Mouse (Mus musculus) heart, embryonic 14.5 days (tissue): ENCODE data around the gene Ctnnbl1. TPM values are rescaled to one million over a fixed set of nuclear protein-coding genes. Genes with fewer than 3 reads are reported as not detected.

Experiments
- ATAC-seq: fragments of 200-750 bp; cut with Nextera tagmentation; 2 replicates; pipeline ENCODE4 v1.8.0; 2017; ENCODE audit warnings: low read depth, moderate TSS enrichment; ENCODE audit not compliant: insufficient number of reproducible peaks, insufficient read depth, low FRiP score
- H3K27ac ChIP-seq, 2 experiments: fragments of 200-500 bp in 1 of 2; fragments of 300-500 bp in 1 of 2; sonication (generic) in 1 of 2; replicated peaks in 1 of 2; 2 replicates each; pipeline ENCODE4 v1.5.1; 2012 to 2014; ENCODE audit warnings: low read depth in 2 of 2, low read length in 2 of 2, control low read depth in 1 of 2, mild to moderate bottlenecking in 1 of 2, mixed read lengths in 1 of 2; ENCODE audit not compliant: control insufficient read depth in 1 of 2, insufficient read depth in 1 of 2
- H3K27me3 ChIP-seq: fragments of 300-500 bp; sonication (generic); 2 replicates; pipeline ENCODE4 v1.6.1; 2014; ENCODE audit warnings: mild to moderate bottlenecking, low read length, control low read depth; ENCODE audit not compliant: control insufficient read depth, insufficient read depth
- H3K36me3 ChIP-seq: fragments of 300-500 bp; sonication (generic); 2 replicates; pipeline ENCODE4 v1.6.1; 2014; ENCODE audit warnings: mild to moderate bottlenecking, control low read depth, low read length, mixed read lengths; ENCODE audit not compliant: control insufficient read depth, insufficient read depth
- H3K4me1 ChIP-seq, 2 experiments: fragments of 200-500 bp in 1 of 2; fragments of 300-500 bp in 1 of 2; sonication (generic) in 1 of 2; 2 replicates each; pipeline ENCODE4 v1.6.1; 2012 to 2014; ENCODE audit warnings: low read length in 2 of 2, control low read depth in 1 of 2, mixed read lengths in 1 of 2; ENCODE audit not compliant: control insufficient read depth in 2 of 2, insufficient read depth in 2 of 2
- H3K4me2 ChIP-seq: fragments of 300-500 bp; sonication (generic); 2 replicates; pipeline ENCODE4 v1.6.1; 2014; ENCODE audit warnings: mild to moderate bottlenecking, low read length
- H3K4me3 ChIP-seq, 2 experiments: fragments of 200-500 bp in 1 of 2; fragments of 300-500 bp in 1 of 2; sonication (generic) in 1 of 2; 2 replicates each; pipeline ENCODE4 v1.5.1; 2012 to 2014; ENCODE audit warnings: low read length in 2 of 2, mild to moderate bottlenecking in 2 of 2, control low read depth in 1 of 2, low read depth in 1 of 2, moderate library complexity in 1 of 2; ENCODE audit not compliant: control insufficient read depth in 1 of 2, insufficient read depth in 1 of 2
- H3K9ac ChIP-seq: fragments of 300-500 bp; sonication (generic); 2 replicates; pipeline ENCODE4 v1.6.1; 2014; ENCODE audit warnings: mild to moderate bottlenecking, low read length
- H3K9me3 ChIP-seq: fragments of 300-500 bp; sonication (generic); 2 replicates; pipeline ENCODE4 v1.6.1; 2016; ENCODE audit warnings: low read length, control low read depth; ENCODE audit not compliant: control insufficient read depth
- WGBS: fragments of 180-500 bp; shearing (Covaris S2); extraction: QIAGEN DNeasy Blood & Tissue Kit; methylation state at CpG from one replicate; pipeline ENCODE4 v1.1.7; 2014; 5-methylcytosine and 5-hydroxymethylcytosine counted together
- polyA plus RNA-seq: library from polyadenylated mRNA; unstranded; fragments of >200 nt; fragmentation: Nextera tagmentation; extraction: Ambion mirVana; gene quantifications from 2 replicates; pipeline ENCODE4 v1.2.1, GENCODE M21; 2014

The Ctnnbl1 gene
- polyA plus RNA-seq, 1 experiment from 2014 or later = 29.7 TPM

GRCm38 (mm10) chr2:157724574-157724914, 12.7 kb upstream of the Ctnnbl1 start:
- Histone ChIP-seq H3K9me3 (no peaks in the 10 kb centered on the region), H3K36me3 (no peaks in the 10 kb centered on the region), H3K4me2 (no peak overlapping the region), H3K27me3 (no peaks in the 10 kb centered on the region), H3K27ac (no peak overlapping the region), H3K4me3 (no peak overlapping the region), H3K9ac (no peak overlapping the region), H3K4me1 (no peaks in the 10 kb centered on the region)
- 45% methylated on average over 5 of the region's 5 CpGs for WGBS
- ATAC-seq = no peak

DNA sequence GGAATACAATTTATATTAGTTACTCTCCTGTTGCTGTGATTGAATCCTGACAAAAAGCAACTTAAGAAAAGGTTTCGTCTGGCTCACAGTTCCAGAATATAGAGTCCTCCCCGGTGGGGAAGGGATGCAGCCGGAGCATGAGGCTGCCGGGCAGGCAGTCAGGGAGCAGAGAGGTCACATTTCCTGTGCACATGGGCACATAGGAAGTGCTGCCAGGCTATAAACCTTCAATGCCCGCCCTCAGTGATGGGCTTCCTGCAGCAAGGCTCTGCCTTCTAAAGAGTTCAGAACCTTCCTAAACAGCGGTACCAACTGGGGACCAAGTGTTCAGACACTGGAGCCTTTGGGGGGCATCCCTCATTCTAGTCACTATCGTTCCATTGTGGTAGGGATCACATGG, 7.4 kb downstream of the Ctnnbl1 start:
- H3K4me3 ChIP-seq = no peak overlapping the region
- no peak overlapping the region for H3K9ac ChIP-seq
- no peak for ATAC-seq
- H3K27ac ChIP-seq = no peak overlapping the region
- no peaks in the 10 kb centered on the region; the same call in 1 of the 2 replicates for H3K36me3 ChIP-seq
- no peaks in the 10 kb centered on the region for H3K4me1 ChIP-seq
- no peaks in the 10 kb centered on the region for H3K27me3 ChIP-seq
- no peak overlapping the region for H3K4me2 ChIP-seq
- peaks cover 5% of the 10 kb centered on the region; the same call in 1 of the 2 replicates for H3K9me3 ChIP-seq
- 64% methylated on average over 7 of the region's 7 CpGs for WGBS

DNA sequence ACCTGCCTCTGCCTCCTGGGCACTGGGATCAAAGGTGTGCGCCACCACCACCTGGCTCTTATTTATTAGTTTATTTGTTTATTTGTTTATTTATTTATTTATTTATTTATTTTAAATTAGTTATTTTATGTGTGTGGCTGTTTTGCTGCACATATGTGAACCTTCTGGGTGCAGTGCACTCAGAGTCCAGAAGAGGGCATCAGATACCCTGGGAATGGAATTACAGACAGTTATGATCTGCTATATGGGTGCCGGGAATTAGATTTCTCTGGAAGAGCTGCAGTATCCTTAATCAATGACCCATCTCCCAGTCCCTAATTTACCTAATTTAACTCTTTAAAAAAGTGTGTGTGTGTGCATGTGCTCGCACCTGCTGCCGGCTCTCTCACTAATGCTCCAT, 8.5 kb downstream of the Ctnnbl1 start:
- 98% methylated on average over 4 of the region's 4 CpGs for WGBS
- peaks cover 5% of the 10 kb centered on the region; the same call in 1 of the 2 replicates for H3K9me3 ChIP-seq

DNA sequence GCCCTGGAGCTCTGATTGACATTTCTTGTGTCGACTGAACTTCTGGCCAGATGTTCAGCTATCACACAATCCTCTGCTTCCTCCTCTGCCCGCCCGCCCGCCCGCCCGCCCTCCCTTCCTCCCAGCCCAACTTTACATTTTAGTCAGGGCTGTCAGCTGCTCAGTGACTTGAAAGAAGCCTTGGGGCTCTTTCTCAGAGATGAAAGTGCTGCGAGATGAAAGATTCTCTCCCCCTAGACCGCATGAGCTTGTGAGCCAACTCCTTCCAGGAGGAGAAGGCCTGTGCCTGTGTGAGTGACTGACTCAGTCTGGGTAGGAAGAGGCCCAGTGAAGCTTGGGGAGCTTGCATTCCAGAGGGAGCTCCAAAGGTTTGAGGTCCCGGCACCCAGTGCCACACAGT, 9.4 kb downstream of the Ctnnbl1 start:
- ATAC-seq = no peak
- Histone ChIP-seq H3K27me3 (no peaks in the 10 kb centered on the region), H3K9ac (no peak overlapping the region), H3K27ac (no peak overlapping the region), H3K4me1 (peaks cover 4 to 12% of the 10 kb centered on the region in 2 experiments), H3K36me3 (no peaks in the 10 kb centered on the region; the same call in 1 of the 2 replicates), H3K9me3 (peaks cover 5% of the 10 kb centered on the region; the same call in 1 of the 2 replicates), H3K4me3 (no peak overlapping the region), H3K4me2 (no peak overlapping the region)
- 72% methylated on average over 9 of the region's 9 CpGs for WGBS

More for the DNA sequence above, 8.5 kb downstream of the Ctnnbl1 start:
- Histone ChIP-seq H3K4me3 (no peak overlapping the region), H3K27me3 (no peaks in the 10 kb centered on the region), H3K36me3 (no peaks in the 10 kb centered on the region; the same call in 1 of the 2 replicates), H3K9ac (no peak overlapping the region), H3K27ac (no peak overlapping the region), H3K4me1 (peaks cover 0 to 4% of the 10 kb centered on the region in 2 experiments; a peak in 2 of 4 replicates), H3K4me2 (no peak overlapping the region)
- ATAC-seq = no peak

DNA sequence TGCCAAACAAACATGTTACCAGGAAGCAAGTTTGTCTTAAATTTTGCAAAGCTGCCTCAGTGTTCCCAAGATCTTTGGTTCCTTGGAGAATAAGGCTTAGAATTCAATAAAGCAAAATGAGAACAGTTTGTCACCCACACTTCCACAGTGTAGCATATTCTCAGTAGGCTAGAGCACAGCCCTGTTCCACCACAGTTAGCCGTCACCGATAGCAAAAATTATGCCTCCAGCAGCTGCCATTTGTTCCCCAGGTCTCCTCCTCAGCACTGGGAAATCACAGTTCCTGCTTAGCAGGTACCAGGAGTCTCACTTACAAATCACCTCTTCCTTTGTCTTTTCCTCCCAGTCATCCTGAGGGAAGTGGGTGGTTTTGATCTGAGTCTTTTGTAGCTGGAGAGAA, 10.8 kb downstream of the Ctnnbl1 start:
- Histone ChIP-seq H3K9ac (no peak overlapping the region), H3K9me3 (peaks cover 5% of the 10 kb centered on the region; the same call in 1 of the 2 replicates), H3K4me1 (peaks cover 8 to 20% of the 10 kb centered on the region in 2 experiments), H3K27me3 (no peaks in the 10 kb centered on the region), H3K4me3 (no peak overlapping the region), H3K4me2 (no peak overlapping the region), H3K36me3 (no peaks in the 10 kb centered on the region; the same call in 1 of the 2 replicates), H3K27ac (no peak overlapping the region)
- WGBS = 67% methylated on average over 2 of the region's 2 CpGs
- no peak for ATAC-seq

DNA sequence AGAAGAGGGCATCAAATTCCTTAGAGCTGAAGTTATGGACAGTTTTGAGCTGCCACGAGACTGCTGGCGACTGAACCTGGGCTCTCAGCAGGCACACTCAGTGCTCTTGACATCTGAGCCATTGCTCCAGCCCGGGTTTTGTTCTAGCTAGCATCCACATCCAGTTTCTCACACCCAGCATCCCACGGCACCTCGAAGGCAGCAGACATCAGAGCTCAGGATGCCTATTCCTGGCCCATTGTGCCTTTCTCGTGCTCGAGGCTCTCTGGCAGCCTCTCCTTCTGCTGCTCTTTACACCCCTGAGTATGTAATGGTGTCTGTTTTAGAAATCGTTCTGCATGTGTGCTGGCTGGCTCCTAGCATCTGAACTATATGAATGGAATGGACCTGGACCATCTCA, 13.3 kb downstream of the Ctnnbl1 start:
- H3K4me2 ChIP-seq = no peak overlapping the region
- H3K27ac ChIP-seq = no peak overlapping the region
- WGBS = 67% methylated on average over 8 of the region's 8 CpGs
- H3K9me3 ChIP-seq = peaks cover 5% of the 10 kb centered on the region; the same call in 1 of the 2 replicates
- ATAC-seq = no peak
- H3K4me3 ChIP-seq = no peak overlapping the region
- H3K4me1 ChIP-seq = peaks cover 8 to 26% of the 10 kb centered on the region in 2 experiments
- H3K36me3 ChIP-seq = no peaks in the 10 kb centered on the region; the same call in 1 of the 2 replicates
- H3K27me3 ChIP-seq = no peaks in the 10 kb centered on the region
- no peak overlapping the region for H3K9ac ChIP-seq

- H3K4me2 ChIP-seq = peak overlapping the region; percentile 42; the same call in 1 of the 2 replicates
Measured at GRCm38 (mm10) chr2:157750926-157751588, 13.9 kb downstream of the Ctnnbl1 start.

More at GRCm38 (mm10) chr2:157750926-157751588, 13.9 kb downstream of the Ctnnbl1 start:
- peaks cover 11 to 31% of the 10 kb centered on the region in 2 experiments for H3K4me1 ChIP-seq
- ATAC-seq = no peak
- 76% methylated on average over 12 of the region's 12 CpGs for WGBS
- H3K9ac ChIP-seq = no peak overlapping the region
- no peaks in the 10 kb centered on the region for H3K9me3 ChIP-seq
- 0 out of 4 replicates have a peak overlapping the region, but pooled peaks of 1 of the 2 experiments have one; percentile 33 for H3K27ac ChIP-seq
- H3K4me3 ChIP-seq = no peak overlapping the region
- H3K27me3 ChIP-seq = no peaks in the 10 kb centered on the region
- no peaks in the 10 kb centered on the region; the same call in 1 of the 2 replicates for H3K36me3 ChIP-seq
